Mouse (Mus musculus): Measurements from ENCODE around the gene Zfp94.

DNA sequence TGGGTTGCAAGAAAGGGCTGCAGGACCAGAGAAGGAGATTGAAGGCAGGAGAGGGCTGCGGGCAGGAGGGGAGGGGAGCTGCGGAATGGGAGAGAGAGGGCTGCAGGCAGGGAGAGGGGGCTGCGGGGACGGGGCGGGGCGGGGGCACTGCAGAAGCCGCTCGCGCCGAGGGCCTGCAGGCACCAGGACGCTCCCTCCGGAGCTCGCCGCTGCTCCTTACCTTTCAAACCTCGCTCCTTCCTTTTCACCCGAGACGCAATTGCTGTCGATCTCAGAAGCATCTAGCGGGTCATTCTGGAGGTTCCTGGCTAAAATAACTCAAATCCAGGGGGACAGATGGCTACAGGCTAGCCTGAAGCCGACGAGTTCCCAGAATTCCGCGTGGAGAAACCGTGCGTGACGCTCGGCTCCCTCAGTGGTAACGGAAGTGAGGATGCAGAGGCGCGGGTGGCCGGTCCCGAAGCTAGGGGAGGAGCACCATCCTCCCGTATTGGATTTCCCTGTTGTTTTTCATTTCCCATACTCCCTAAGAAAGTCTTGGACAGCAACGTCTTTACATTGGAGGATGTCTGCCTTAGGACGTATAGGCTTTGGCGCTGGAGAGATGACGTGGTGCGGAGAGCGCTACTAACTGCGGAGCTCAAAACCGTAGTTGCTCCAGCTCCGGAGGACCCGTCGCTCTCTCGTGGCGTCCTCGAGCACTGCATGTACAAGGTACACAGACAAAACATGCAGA is 17.3 kb downstream of the Zfp94 start:
- TF ChIP-seq CHD2 (IDR thresholded peaks at IDR 0.05; ENCODE audit: low read depth, low read length) = no peak
- TF ChIP-seq ZNF384 (IDR thresholded peaks at IDR 0.05; ENCODE audit: low read depth, low read length) = no peak
- TF ChIP-seq HCFC1 (IDR thresholded peaks at IDR 0.05; ENCODE audit: borderline replicate concordance, insufficient read depth, low read length) = peak; percentile 61; the same call in 1 of the 2 replicates

Data from ES-E14 (cell line).